Mouse (Mus musculus) ES-Bruce4 (cell line): ENCODE measurements at regions not wholly inside any gene's neighbourhood (a gene's known extent, or its start where the extent isn't known, plus 50 kb on each side); places are given as distances from the start of the nearest gene placed in this dataset.

Source experiments
- CTCF ChIP-seq: IDR thresholded peaks from one replicate; pipeline ENCODE4 v1.8.1; 2011; ENCODE audit warnings: low read depth, low read length
- POLR2A ChIP-seq: IDR thresholded peaks from one replicate; pipeline ENCODE4 v1.8.1; 2011; ENCODE audit warnings: low read length; ENCODE audit not compliant: insufficient read depth

DNA sequence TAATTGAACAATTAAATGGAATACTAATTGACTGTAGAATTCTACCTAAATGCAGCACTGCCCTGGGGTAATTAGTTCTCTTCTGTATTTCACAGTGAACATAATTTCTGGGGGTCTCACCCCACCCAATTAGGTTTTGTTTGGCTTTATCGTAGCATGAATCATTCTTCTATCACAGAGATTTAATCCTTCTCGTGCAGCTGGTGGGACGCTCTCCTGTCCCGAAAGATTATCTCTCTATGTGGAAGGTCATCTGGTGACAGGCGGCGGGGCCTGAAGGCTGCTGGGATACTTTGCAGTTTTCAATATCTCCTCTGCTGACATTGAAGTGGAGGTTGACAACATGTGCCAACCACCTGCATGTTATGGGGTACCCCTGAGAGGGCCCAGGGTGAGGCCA is 493.8 kb upstream of the Cdh4 start:
- TF ChIP-seq POLR2A (no peak), CTCF (no peak)
